Mouse (Mus musculus): ENCODE measurements around the gene Cux2. TPM values are rescaled to one million over a fixed set of nuclear protein-coding genes. Genes with fewer than 3 reads are reported as not detected.

The Cux2 gene
- polyA plus RNA-seq, 1 experiment from 2014 or later = 1.5 TPM

DNA sequence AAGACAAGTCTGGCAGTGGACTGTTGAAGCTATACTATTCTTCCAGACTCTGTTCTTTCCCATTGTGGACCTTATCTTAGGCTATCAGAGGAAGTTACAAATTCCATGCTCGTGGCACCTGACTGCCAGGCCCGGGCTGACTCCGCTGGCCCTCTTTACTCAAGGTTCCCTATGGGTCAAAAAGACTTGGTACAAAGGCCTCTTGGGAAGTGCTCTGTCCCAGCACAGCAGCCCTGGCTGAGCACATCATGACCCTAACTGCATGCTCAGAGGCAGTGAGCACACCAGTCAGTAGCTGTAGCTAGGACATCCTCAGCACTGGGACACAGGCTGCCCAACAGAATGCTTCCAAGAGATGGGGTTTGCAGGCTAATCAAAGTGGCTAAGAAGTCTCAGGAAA lies 229.2 kb downstream of the Cux2 start:
- 44% methylated on average over 3 of the region's 3 CpGs for WGBS
- Histone ChIP-seq H3K27me3 (replicated peaks; ENCODE audit: control insufficient read depth, insufficient read depth, low read length) (no peaks in the 10 kb centered on the region), H3K27ac (ENCODE audit: low read depth, low read length) (peak overlapping the region; percentile 41; the same call in 1 of the 2 replicates), H3K9me3 (ENCODE audit: control insufficient read depth) (no peaks in the 10 kb centered on the region), H3K9ac (ENCODE audit: low read depth, low read length) (no peak overlapping the region), H3K4me1 (replicated peaks; ENCODE audit: control insufficient read depth, insufficient read depth, low read length) (0 out of 2 replicates have a peak, but pooled peaks cover 5% of the 10 kb centered on the region), H3K4me3 (ENCODE audit: low read depth, low read length) (no peak overlapping the region), H3K36me3 (ENCODE audit: control insufficient read depth, insufficient read depth) (peaks cover 68% of the 10 kb centered on the region), H3K4me2 (replicated peaks; ENCODE audit: low read depth) (no peak overlapping the region)
- ATAC-seq = peak; percentile 50; the same call in 1 of the 2 replicates
- no peak for TF ChIP-seq CTCF (IDR thresholded peaks at IDR 0.05; ENCODE audit: low read depth)

DNA sequence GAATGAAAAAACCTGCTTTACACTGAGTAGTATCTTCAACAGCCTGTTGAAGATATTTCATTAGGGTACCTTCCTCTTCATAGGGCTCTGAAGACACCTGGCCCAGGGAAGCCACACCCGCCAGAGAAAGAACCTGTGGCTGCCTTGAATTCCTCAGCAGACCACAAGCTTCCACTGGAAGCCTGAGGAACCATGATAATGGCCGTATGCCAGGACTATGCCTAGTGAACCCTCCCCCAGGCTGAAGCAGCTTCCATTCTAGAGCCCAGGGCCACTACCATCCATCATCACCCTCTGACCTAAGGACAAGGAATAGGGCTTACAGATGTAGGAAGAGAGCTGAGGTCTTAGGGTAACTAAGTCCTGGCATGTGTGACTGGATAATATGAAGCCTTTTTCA lies 229.7 kb downstream of the Cux2 start:
- H3K9me3 ChIP-seq (ENCODE audit: control insufficient read depth) = no peaks in the 10 kb centered on the region
- H3K4me2 ChIP-seq (replicated peaks; ENCODE audit: low read depth) = no peak overlapping the region
- ATAC-seq = no peak
- 0 out of 2 replicates have a peak, but pooled peaks cover 5% of the 10 kb centered on the region for H3K4me1 ChIP-seq (replicated peaks; ENCODE audit: control insufficient read depth, insufficient read depth, low read length)
- H3K9ac ChIP-seq (ENCODE audit: low read depth, low read length) = no peak overlapping the region
- WGBS = 69% methylated on average over 2 of the region's 2 CpGs
- H3K27me3 ChIP-seq (replicated peaks; ENCODE audit: control insufficient read depth, insufficient read depth, low read length) = no peaks in the 10 kb centered on the region
- no peak overlapping the region for H3K27ac ChIP-seq (ENCODE audit: low read depth, low read length)
- TF ChIP-seq CTCF (IDR thresholded peaks at IDR 0.05; ENCODE audit: low read depth) = no peak
- no peak overlapping the region for H3K4me3 ChIP-seq (ENCODE audit: low read depth, low read length)
- peaks cover 65% of the 10 kb centered on the region for H3K36me3 ChIP-seq (ENCODE audit: control insufficient read depth, insufficient read depth)

DNA sequence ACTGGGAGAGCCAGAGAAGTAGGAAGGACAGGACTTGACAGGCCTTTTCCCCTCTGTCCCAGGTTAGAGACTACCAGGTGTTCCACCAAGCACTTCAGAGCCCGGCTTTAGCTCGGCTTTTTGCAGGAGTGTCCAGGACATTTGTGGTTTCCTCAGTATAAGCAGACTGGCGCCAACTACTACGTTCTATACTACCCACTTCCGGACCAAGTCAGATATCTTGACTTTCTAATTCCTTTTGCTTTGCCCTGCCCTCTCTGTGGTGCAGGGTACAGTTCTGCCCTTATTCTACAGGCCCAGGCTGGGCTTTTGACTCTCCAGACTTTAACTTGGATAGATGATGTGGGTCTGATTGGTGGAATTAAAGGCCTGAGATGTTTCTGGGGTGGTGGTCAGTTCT lies 230.3 kb downstream of the Cux2 start:
- no peak for ATAC-seq
- TF ChIP-seq CTCF (IDR thresholded peaks at IDR 0.05; ENCODE audit: low read depth) = no peak
- WGBS = 84% methylated on average over 5 of the region's 5 CpGs
- H3K4me3 ChIP-seq (ENCODE audit: low read depth, low read length) = no peak overlapping the region
- H3K27ac ChIP-seq (ENCODE audit: low read depth, low read length) = peak overlapping the region; percentile 46; the same call in 1 of the 2 replicates
- no peak overlapping the region for H3K4me2 ChIP-seq (replicated peaks; ENCODE audit: low read depth)
- no peaks in the 10 kb centered on the region for H3K9me3 ChIP-seq (ENCODE audit: control insufficient read depth)
- no peaks in the 10 kb centered on the region for H3K27me3 ChIP-seq (replicated peaks; ENCODE audit: control insufficient read depth, insufficient read depth, low read length)
- peaks cover 59% of the 10 kb centered on the region for H3K36me3 ChIP-seq (ENCODE audit: control insufficient read depth, insufficient read depth)
- H3K9ac ChIP-seq (ENCODE audit: low read depth, low read length) = no peak overlapping the region
- H3K4me1 ChIP-seq (replicated peaks; ENCODE audit: control insufficient read depth, insufficient read depth, low read length) = 0 out of 2 replicates have a peak, but pooled peaks cover 4% of the 10 kb centered on the region

DNA sequence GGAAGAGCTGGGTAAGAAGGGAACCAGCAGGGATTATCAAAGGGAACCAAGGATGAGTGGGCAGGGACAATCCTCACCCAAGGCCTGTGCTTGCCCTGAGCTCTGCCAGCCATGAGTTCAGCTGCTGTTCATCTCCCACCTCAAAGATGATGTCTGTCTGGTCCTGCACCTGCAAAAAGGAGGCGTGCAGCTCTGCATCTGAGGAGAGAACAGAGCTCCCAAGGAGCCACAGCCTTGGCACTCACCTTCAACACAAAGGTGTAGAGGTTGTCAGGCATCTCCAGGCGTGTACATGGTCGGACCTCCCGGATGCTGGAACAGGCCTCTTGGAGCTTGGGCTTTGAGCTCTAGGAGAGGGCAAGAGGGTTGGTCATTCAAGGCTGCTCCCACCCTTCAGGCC lies 231.0 kb downstream of the Cux2 start:
- no peaks in the 10 kb centered on the region for H3K27me3 ChIP-seq (replicated peaks; ENCODE audit: control insufficient read depth, insufficient read depth, low read length)
- 86% methylated on average over 4 of the region's 4 CpGs for WGBS
- H3K36me3 ChIP-seq (ENCODE audit: control insufficient read depth, insufficient read depth) = peaks cover 65% of the 10 kb centered on the region
- no peak overlapping the region for H3K4me3 ChIP-seq (ENCODE audit: low read depth, low read length)
- ATAC-seq = no peak
- no peak overlapping the region for H3K4me2 ChIP-seq (replicated peaks; ENCODE audit: low read depth)
- H3K4me1 ChIP-seq (replicated peaks; ENCODE audit: control insufficient read depth, insufficient read depth, low read length) = no peaks in the 10 kb centered on the region
- H3K27ac ChIP-seq (ENCODE audit: low read depth, low read length) = no peak overlapping the region; the same call in 1 of the 2 replicates
- H3K9ac ChIP-seq (ENCODE audit: low read depth, low read length) = no peak overlapping the region
- TF ChIP-seq CTCF (IDR thresholded peaks at IDR 0.05; ENCODE audit: low read depth) = no peak
- H3K9me3 ChIP-seq (ENCODE audit: control insufficient read depth) = no peaks in the 10 kb centered on the region

DNA sequence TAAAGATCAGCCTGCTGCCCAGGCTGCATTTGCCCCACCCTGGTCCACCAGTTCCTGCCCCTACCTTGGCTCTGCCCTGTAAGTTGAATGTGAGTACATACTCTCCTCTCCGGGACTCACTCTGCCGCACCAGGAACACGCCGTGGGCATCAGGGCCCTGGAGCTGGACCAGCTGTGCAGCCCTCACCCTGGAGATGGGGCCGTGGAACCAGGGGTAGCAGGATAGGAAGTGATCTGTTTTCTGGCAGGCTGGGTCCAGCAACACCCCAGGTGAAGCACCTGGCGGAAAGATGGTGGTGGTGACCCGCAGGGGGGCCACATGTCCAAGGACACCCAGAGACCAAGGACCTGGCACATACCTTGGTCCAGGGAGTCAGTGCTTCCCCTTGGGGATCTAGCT lies 231.5 kb downstream of the Cux2 start:
- no peak overlapping the region for H3K4me2 ChIP-seq (replicated peaks; ENCODE audit: low read depth)
- no peak for ATAC-seq
- no peak overlapping the region for H3K4me3 ChIP-seq (ENCODE audit: low read depth, low read length)
- H3K9me3 ChIP-seq (ENCODE audit: control insufficient read depth) = no peaks in the 10 kb centered on the region
- no peak overlapping the region for H3K9ac ChIP-seq (ENCODE audit: low read depth, low read length)
- no peak overlapping the region for H3K27ac ChIP-seq (ENCODE audit: low read depth, low read length)
- 90% methylated on average over 7 of the region's 7 CpGs for WGBS
- H3K36me3 ChIP-seq (ENCODE audit: control insufficient read depth, insufficient read depth) = peaks cover 70% of the 10 kb centered on the region
- H3K4me1 ChIP-seq (replicated peaks; ENCODE audit: control insufficient read depth, insufficient read depth, low read length) = no peaks in the 10 kb centered on the region
- H3K27me3 ChIP-seq (replicated peaks; ENCODE audit: control insufficient read depth, insufficient read depth, low read length) = no peaks in the 10 kb centered on the region
- TF ChIP-seq CTCF (IDR thresholded peaks at IDR 0.05; ENCODE audit: low read depth) = no peak

DNA sequence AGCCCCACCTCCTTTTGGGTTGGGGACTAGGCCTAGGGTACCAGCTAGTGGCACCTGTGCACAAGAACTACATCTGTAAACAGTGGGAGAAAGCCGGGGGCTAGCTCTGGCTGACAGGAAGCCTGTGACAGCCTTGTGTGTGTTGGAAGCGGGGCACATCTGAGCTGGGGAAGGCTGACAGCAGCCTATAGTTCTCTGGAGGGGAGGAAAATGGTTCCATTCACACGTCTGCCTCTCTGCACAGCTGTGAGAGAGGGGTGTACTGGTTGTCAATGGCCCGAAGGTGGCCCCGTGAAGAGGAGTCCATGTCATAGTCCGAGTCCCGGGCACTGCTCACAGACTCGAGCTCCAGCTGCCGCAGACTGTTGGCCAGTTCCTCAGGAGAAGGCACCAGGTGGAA lies 232.4 kb downstream of the Cux2 start:
- 84% methylated on average over 9 of the region's 9 CpGs for WGBS
- peaks cover 70% of the 10 kb centered on the region for H3K36me3 ChIP-seq (ENCODE audit: control insufficient read depth, insufficient read depth)
- no peak for ATAC-seq
- no peak for TF ChIP-seq CTCF (IDR thresholded peaks at IDR 0.05; ENCODE audit: low read depth)
- no peaks in the 10 kb centered on the region for H3K27me3 ChIP-seq (replicated peaks; ENCODE audit: control insufficient read depth, insufficient read depth, low read length)
- no peak overlapping the region for H3K9ac ChIP-seq (ENCODE audit: low read depth, low read length)
- no peak overlapping the region for H3K4me2 ChIP-seq (replicated peaks; ENCODE audit: low read depth)
- no peaks in the 10 kb centered on the region for H3K4me1 ChIP-seq (replicated peaks; ENCODE audit: control insufficient read depth, insufficient read depth, low read length)
- no peak overlapping the region for H3K27ac ChIP-seq (ENCODE audit: low read depth, low read length)
- H3K9me3 ChIP-seq (ENCODE audit: control insufficient read depth) = no peaks in the 10 kb centered on the region
- no peak overlapping the region for H3K4me3 ChIP-seq (ENCODE audit: low read depth, low read length)

DNA sequence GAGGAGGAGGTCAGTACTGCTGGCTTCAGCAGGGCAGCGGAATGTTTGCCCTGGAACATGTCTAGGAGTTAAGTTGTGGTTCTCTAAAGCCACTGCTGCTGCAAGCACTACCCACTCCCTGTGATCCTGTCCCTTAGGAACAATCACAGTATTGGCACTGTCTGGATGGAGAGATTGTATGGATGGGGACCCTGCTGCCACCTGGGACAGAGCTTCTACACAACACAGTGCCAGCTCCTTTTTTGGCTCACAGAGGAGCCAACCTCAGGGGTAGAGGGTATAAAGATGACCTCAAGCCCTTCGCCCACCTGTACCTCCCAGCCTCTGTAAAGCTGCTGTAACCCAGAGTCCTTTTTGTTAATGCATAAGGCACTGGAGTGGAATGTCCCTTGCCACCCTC lies 233.3 kb downstream of the Cux2 start:
- H3K4me2 ChIP-seq (replicated peaks; ENCODE audit: low read depth) = no peak overlapping the region
- no peak overlapping the region for H3K4me3 ChIP-seq (ENCODE audit: low read depth, low read length)
- no peak overlapping the region for H3K27ac ChIP-seq (ENCODE audit: low read depth, low read length)
- no peaks in the 10 kb centered on the region for H3K27me3 ChIP-seq (replicated peaks; ENCODE audit: control insufficient read depth, insufficient read depth, low read length)
- no peaks in the 10 kb centered on the region for H3K9me3 ChIP-seq (ENCODE audit: control insufficient read depth)
- no peak overlapping the region for H3K9ac ChIP-seq (ENCODE audit: low read depth, low read length)
- H3K4me1 ChIP-seq (replicated peaks; ENCODE audit: control insufficient read depth, insufficient read depth, low read length) = no peaks in the 10 kb centered on the region
- H3K36me3 ChIP-seq (ENCODE audit: control insufficient read depth, insufficient read depth) = peaks cover 79% of the 10 kb centered on the region
- ATAC-seq = no peak
- 98% methylated on average over 2 of the region's 2 CpGs for WGBS
- no peak for TF ChIP-seq CTCF (IDR thresholded peaks at IDR 0.05; ENCODE audit: low read depth)

Data from intestine, postnatal 0 days (tissue).